Mouse (Mus musculus): ENCODE data around the gene Camta1. TPM values are rescaled to one million over a fixed set of nuclear protein-coding genes. Genes with fewer than 3 reads are reported as not detected.
A peak's percentile ranks its signal among the peaks of the same experiment; 100 is the strongest.

Camta1 gene
- total RNA-seq, 4 experiments from 2014 or later: 79.5 to 115 (median 98.3) TPM

DNA sequence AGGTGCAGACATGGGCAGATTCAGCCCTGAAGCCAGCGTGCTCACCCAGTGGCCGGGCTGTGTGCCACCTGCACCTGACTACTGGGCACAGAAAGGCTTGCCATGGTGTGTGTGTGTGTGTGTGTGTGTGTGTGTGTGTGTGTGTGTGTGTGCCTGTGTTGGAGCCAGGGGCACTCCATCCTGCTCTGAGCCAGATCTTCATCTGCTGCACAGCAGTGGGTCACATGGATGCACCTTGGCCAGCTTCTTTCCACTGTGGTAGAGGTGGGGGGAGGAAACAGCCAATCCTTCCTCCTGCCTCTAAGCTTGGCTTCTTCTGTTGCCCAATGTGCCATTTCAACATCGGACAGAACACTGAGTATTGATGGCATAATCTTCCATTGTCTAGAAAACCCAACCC lies 407.1 kb downstream of the Camta1 start:
- no peak for DNase-seq (ENCODE audit: low spot score in 2 of 2)

DNA sequence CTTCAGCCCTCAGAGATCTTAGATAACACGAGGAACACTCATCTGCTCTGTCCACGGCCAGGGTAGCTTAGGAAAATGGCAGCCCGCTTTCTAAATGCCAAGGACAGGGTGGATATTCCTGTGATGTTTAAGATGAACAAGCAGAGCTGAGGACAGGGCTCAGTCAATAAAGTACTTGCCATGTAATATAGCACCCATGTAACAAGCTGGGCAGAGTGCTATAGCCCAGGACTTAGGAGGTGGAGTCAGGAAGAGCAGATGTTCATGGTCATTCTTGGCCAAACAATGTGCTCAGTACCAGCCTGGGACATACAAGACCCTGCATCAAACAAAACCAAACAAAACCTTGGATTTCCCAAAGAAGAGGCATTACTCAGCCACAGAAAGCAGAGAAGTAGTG lies 407.6 kb downstream of the Camta1 start:
- DNase-seq (ENCODE audit: low spot score in 2 of 2): no peak

DNA sequence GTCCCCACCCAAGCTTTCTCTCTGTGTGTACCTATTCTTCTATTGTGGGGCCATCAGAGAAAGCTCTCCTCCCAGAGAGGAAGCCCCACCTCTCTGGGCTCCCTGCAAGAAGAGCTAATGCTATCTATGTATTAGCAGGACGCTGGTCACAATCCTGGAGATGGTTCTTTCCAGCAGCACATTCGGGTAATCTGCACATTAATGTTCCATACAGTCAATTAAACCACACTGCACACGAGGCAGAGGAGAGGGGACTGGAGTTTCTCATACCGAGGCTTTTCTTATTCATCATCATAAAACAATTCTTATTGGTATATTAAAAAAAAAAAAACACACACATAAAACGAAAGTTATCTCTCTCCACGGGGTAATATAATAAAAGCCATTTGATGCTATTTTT lies 409.8 kb downstream of the Camta1 start:
- DNase-seq (ENCODE audit: low spot score in 2 of 2): no peak

DNA sequence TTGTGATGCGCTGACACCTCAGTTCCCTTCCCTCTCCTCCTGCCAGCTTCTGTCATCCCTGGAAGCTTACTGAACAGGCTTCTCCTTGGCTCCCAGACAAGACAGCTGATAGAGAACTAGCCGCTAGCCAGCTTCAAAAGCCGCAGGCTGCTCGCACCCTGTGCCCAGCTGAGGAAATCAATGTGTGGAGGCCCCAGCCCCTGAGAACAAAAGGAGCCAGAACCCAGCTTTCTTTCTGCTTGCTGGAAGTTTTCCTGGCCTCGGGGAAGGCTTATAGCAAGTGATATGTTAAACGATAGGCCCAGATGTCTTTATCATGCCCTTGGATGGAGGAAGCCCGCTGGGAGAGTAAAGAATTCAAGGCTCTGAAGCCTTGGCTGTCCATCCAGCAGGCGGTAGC lies 411.7 kb downstream of the Camta1 start:
- DNase-seq (ENCODE audit: low spot score in 2 of 2): no peak

DNA sequence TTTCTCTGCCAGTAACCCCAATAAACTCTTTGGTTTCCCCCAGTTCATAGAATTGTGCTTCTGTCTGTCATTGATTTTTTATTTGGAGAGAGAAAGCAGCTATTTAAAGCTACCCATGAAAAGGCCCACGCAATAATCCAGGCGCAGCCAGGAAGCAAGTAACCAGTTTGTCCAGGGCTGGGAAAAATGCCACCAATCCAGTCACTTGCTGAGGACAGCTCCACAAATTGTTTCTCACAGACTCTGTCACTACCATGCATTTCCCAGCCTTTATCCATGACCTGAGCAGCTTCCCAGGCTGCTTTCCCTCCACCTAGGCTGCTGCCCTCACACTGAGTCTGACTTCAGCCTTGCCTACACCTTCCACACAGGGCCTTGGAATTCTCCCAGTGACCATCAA lies 413.3 kb downstream of the Camta1 start:
- DNase-seq (ENCODE audit: low spot score in 2 of 2): no peak

DNA sequence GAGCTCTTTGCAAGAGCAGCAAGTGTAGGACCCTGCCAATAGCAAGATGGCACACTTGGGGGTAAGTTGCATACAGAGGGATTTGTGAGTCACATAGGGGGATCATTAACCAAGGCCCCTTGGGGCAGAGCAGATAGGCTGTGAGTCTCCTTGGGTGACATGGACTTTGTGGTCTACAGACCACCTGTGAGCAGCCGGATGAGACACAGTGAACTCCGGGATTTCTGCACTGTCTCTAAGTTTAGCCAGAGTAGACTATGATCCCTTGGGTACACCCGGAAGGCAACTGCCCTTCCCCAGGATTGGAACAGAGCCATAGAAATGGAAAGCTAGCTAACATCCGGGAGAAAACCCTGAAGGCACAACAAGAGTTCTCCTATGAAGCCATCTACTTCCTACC lies 417.0 kb downstream of the Camta1 start:
- no peak for DNase-seq (ENCODE audit: low spot score in 2 of 2)

DNA sequence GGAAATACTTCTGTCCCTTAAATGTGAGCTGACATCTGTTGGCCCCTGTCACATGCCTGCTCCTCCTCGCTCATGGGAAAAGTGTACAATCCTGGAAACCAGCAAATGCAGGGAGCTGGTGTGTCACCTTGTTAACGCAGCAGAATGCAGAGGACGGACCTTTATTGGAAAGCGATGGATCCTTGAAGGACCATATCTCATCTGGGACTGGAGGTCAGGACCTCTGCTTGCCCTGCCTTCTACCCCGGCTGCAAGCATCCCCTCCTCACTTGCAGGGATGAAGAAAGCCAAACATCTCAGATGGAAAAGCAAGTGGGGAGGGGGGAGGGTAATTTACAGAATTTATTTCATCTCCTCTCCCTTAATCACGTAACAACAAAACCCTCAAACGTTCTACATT lies 423.1 kb downstream of the Camta1 start:
- no peak for DNase-seq (ENCODE audit: low spot score in 2 of 2)

DNA sequence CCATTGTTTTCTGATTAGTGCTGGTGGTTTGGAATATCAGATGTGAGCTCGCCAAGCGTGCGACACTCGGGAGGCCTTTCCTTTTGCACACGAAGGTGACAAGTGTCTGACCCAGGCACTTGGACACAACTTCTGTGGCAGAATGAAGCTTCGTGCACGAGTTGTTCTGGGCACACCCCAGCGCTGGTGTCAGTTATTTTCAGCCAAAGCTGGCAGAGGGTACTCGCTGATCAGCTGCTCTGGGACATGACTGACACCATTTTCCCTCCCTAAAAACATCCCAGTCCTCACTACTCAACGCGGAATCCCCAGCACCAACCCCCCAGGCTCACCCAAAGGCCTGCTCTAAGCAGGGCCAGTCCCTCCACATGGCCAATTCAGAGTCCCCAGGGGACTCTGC lies 423.8 kb downstream of the Camta1 start:
- no peak for DNase-seq (ENCODE audit: low spot score in 2 of 2)

DNA sequence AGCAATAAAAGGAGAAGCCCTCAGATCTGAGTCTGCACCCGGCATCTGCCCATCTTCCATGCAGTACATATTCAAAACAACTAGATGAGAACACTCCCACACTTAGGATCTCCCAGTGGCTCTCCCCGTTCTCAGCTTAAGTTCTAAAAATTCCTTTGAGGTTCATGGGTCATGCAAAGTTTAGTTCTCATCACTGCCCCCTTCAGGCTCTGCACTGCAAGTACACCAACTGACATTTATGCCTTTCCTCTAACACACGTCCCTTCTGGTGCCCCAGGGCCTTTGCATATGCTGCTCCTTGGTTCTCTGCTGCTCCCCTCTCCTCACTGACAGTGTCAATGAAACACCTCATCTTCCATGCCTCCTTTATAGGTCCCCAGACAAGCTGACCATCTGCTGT lies 436.5 kb downstream of the Camta1 start:
- no peak for DNase-seq (ENCODE audit: low spot score in 2 of 2)

DNA sequence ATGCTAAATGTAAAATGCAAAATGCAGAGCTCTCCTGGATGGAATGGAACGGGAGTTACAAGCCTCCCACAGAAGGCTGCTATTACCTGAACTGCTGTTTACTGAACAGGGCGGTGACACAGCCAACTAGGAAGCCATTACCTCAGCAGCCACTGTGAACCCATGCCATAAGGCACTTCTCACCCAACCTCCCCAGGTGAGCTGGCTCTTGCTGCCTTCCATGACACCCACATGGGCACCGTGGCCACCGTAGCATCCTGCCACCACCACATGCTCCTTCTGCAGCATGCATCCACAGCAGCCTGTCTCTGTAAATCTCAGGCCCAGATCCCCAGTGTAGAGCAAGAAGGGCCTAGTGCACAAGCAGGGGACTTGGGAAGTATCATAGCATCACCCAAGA lies 438.8 kb downstream of the Camta1 start:
- DNase-seq (ENCODE audit: low spot score in 2 of 2): no peak

DNA sequence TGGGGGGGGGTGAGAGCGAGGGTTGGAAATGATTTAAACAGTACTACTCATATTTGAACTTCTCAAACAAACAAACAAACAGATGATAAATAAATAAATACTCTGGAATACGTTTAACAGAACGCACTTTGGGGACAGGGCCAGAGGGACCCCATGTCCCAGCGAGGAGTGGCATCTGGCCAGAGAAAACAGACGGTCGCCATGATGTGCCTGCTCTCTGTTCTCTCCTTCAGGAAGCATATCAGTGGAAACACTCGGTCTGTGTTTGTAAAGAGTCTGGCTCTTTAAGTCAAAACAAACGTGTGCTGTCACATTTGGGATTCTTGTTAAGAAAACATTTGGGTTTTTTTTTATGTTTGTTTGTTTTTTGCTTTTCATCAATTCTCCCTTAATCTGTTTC lies 439.3 kb downstream of the Camta1 start:
- DNase-seq (ENCODE audit: low spot score in 2 of 2): no peak

DNA sequence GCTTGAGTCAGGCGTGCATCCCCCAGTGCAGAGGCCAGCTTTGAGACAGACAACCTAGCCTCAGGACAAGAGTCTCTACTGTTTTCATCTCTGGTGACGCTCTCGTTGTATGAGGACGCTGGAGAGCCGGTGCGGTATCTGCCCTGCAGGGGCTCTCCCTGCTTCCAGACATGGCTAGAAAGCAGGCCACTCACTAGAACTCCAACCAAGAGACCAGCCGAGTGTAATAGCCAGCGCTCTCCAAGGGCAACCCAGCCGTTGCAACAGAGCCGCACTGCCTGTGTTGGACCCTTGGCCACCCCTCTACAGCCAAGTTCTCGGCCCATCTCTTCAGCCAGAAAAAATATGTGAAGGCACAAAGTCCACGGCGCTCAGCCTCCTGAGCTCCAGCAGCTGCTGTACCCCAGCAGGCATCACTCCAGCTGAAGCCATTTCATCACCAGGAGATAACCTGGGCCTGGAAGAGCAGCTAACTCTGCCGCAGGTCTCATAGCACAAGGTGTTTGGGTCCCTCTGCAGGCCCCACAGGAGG lies 443.3 kb downstream of the Camta1 start:
- no peak for DNase-seq (ENCODE audit: low spot score in 2 of 2)

DNA sequence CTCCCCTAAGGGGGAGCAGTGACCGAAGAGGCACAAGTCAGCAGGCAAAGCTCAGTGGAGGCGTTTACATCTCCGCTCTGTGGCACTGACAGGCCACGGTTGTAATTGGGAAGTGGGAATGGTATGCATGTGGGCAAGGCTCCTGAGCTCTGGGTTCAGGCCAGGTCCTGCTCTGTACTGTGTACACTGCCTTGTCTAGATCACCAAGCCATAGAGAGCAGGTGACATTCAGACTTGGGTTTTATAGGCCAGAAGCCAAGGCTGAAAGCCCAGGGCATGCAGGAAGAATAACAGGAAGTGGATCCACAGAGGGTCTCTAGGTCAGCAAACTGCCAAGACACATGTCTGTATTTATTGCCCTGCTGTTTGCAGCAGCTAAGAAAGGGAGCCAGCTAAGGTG lies 445.9 kb downstream of the Camta1 start:
- no peak for DNase-seq (ENCODE audit: low spot score in 2 of 2)

DNA sequence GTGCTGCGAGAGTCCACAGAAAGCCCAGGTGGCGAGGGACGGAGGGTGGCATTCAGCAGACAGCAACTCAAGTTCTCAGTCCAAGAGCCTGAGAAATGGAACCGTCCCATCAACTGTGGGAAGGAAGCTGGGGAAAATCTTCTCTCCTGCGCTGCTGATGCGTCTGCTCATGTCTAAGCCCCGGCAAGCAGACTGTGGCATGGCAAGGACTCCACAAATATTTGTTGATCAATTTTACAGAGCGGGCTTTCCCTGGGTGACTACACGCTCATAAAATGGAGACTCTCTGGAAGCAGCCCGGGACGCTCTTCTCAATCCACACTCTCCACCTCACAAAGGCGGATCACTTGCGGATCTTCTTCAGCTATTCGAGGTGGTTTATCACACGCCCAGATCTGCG lies 446.3 kb downstream of the Camta1 start:
- DNase-seq (ENCODE audit: low spot score in 2 of 2): no peak

DNA sequence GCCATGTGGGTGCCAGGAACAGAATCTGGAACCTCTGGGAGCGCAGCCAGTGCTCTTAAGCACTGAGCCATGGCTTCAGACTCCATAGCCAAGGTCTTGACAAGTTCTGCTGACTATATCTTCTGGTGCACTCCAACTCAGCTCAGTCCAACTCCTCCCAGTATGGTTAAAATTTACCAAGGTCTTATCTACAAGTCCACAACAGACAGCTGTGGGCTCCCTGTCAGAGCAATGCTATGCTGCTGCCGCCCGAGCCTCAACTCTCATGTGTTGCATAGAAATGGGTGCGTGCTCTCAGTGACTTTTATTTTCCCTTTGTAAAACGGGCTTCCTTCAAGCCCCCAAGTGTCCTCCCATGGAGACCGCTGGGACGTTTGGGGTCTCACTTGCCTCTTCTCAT lies 446.7 kb downstream of the Camta1 start:
- DNase-seq (ENCODE audit: low spot score in 2 of 2): no peak

DNA sequence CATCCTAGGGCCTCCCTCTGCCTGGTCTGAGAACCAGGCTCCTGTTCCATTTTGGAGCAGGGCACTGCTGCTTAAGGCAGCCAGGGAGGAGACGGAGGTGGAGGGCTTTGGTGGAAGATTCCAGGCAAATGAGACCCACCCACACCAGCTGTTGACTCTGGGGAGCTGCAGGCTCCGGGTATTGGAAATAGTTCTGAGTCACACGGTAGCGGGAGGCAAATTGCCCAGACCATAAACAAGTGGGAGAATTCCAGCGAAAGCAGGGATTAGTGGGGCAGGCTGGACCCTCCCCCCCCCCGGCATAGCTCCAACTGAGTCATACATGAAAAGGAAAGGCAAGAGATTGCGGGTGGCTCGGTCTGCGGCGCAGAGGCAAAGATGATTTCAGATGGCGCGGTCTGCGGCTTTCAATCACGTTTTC lies 450.0 kb downstream of the Camta1 start:
- DNase-seq (ENCODE audit: low spot score in 2 of 2): peak; percentile 13 to 51

DNA sequence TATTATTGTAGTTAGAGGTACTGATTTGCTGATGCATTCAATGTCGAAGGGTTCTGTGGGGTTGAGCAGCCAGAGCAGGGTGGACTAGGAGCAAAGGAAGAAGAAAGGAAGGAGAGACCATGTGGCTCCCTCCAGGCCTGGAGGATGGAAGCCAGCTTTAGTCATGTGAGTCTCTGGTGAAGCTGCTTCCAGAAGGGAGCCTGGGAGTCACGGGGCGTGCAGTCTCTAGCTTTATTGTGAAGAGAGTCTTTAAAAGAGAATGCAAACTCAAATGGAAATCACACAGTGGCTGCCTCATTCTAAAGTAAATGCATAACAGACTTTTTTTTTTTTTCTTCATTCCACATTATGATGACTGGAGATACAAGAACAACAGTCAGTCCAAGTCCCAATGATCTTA lies 450.7 kb downstream of the Camta1 start:
- DNase-seq (ENCODE audit: low spot score in 2 of 2): no peak

DNA sequence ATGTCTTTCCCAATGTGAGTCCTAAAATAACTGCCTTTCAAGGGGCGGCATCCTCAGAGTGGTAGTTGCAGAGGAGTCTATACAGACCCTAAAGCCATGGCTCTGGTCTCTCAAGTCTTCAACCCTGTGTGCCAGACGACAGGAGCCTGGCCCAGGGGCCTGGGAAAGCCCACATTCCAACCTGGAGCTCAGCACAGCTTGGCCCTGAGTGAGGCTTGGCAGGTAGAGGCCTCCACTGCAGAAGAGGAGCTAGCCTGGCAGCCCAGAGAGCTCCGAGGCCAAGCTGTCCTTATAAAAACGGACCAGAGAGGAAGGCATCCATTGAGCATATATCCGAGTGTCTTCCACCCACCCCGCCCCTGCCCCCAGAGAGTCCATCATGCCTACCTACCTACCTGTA lies 452.4 kb downstream of the Camta1 start:
- DNase-seq (ENCODE audit: low spot score in 2 of 2): no peak

DNA sequence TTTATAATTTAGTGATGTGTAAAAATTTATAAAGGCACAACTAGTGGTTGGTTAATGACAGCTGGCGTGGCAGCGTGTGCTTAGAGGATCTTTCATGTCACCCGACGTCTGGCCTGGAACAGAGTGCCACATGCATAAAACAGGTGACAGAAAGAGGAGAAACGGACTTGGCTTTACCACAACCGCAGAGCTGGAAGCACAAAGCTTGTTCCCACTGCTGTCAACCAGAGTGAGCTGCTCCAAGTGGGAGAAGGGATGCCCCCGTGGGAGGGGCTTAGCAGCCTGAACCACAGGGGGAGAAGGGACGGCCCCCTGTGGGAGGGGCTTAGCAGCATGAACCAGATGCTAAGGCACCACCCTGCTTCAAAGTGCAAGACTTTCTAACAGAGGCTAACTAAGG lies 452.9 kb downstream of the Camta1 start:
- DNase-seq (ENCODE audit: low spot score in 2 of 2): no peak

DNA sequence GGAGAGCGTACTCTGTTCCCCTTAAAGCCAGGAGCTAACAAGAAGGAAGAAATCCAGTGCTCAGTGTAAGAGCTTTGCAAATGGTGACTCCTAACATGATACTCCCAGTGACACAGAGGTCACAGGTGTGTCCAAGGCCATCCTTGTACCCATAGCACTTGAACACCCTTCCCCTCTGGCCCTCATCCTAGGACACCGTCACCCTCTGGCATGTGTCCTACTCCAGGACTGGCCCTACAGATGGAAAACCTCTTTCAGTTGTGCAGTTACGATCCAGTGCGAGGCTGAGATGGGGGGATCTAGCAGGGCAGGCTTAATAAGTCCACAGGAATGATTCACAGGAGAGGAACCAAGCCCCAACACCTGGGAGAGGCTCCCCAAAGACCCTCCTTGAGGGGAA lies 453.4 kb downstream of the Camta1 start:
- no peak for DNase-seq (ENCODE audit: low spot score in 2 of 2)

DNA sequence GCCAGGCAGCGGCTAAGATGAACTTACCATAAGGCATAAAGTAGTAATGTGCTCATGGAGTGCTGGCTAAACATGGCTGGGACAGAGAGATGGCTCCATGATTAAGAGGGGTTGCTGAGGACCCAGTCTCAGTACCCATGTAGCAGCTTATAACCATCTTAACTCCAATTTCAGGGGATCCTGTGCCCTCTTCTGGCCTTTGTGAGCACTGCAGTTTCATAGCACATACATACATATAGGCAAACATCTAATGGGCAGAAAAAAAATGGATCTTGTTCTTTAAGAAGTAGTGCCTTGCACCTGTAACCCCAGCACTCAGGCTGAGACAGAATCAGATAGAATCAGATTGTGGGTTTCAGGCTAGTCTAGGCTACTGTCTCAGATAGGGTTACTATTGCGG lies 454.5 kb downstream of the Camta1 start:
- DNase-seq (ENCODE audit: low spot score in 2 of 2): no peak

DNA sequence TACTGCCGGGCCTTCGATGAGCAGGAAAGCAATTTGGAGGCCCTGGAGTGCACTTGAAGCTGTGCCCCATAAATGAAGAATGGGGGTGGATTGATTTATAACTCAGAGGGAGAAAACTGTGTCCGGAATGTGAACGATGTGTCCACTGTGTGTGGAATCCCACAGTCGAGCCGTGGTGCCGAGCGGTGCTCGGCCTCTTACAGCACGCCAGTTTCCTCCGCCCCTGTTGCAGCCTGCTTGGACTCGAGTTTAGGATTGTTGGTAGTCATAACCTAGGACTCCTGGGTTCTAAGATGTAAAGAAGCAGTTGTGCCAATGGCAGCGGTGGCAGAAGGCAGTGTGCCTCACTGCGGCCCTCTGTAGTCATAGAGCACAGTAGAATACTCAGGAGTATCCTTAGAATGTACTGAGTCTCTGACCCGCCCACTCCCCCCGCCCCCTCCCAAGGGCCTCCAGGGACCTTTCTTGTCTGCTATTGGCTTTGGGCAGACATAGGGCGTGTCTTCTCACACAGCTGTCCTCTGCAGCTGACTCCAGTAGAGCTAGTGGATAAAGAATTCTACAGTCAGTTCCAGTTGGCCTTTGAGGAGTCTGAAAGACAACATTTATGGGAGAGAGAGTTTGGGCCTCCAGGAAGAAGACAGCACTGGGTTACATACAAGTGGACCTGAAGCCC lies 457.0 kb downstream of the Camta1 start:
- DNase-seq (ENCODE audit: low spot score in 2 of 2): no peak

DNA sequence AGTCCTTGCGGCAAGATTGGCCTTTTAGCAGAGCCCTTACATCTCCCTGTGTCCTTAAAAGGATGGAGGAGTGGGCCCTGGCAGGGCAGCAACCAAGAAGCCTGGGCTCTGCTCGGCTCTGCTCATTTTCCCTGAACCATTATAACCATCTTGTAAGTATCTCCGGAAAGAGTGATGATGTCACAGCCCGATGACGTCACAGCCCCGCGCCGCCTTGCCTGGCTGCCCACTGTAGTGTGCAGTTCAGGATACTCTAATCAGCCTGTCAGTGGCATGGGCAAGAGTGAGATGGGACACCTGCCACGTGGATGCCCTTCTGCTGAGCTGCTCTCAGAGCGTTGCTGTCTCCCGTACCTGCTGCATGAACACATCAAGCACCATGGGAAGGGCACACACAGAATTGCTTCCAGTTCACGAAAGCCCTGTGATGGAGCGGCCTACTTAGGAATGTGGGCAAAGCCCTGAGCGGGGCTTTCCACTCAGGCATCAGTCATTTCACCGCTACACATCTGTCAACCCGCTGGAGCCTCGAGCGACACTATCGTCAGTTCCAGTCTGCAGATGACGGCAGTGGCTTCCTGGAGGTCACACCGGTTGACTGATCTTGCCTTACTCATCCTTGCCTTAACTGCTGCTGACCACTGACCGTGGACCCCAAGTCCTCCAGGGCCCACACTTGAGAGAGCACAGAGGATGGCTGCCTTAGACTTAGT lies 459.8 kb downstream of the Camta1 start:
- no peak for DNase-seq (ENCODE audit: low spot score in 2 of 2)
